30 mouse cellular contexts compared by ENCODE assay signal in genomic region chr12:44304869-44305268, GRCm38 (mm10). TPM values are rescaled to one million over a fixed set of nuclear protein-coding genes. Genes with fewer than 3 reads are reported as not detected.
A peak's percentile ranks its signal among the peaks of the same experiment; 100 is the strongest.
DNase-seq lines count a peak whose midpoint lies in the region; ATAC-seq and TF ChIP-seq lines count a peak whose summit lies in the region.
"Had no signal": no experiment of that assay in that cellular context is flagged by ENCODE, and none has a peak within 500 bp of the region (broad histone marks: within the 10 kb centered on the region; RNA-seq: fewer than 3 reads in every experiment).

No protein-coding gene starts in this region.

- H3K27ac ChIP-seq in kidney, embryonic 15.5 days, result no peak overlapping the region
- no peak overlapping the region for H3K27ac ChIP-seq in lung, embryonic 14.5 days (ENCODE audit: low read depth)
- H3K27ac ChIP-seq in midbrain, postnatal 0 days (ENCODE audit: low read depth, low read length), result no peak overlapping the region
- no peak overlapping the region for H3K27ac ChIP-seq in midbrain, embryonic 13.5 days
- H3K27ac ChIP-seq: embryonic facial prominence, embryonic 12.5 days; forebrain, embryonic 15.5 days; gastrocnemius, adult 2 months; hindbrain, embryonic 12.5 days; left cerebral cortex, adult 2 months; liver, embryonic 12.5 days; midbrain, embryonic 12.5 days; stomach, embryonic 15.5 days had no signal

- H3K36me3 ChIP-seq in kidney, embryonic 15.5 days, result peaks cover 24% of the 10 kb centered on the region
- H3K36me3 ChIP-seq in lung, embryonic 14.5 days (ENCODE audit: insufficient read depth), result peaks cover 10% of the 10 kb centered on the region
- peaks cover 13% of the 10 kb centered on the region for H3K36me3 ChIP-seq in midbrain, postnatal 0 days (ENCODE audit: insufficient read depth, low read length)
- peaks cover 40% of the 10 kb centered on the region for H3K36me3 ChIP-seq in midbrain, embryonic 13.5 days

- no peak for DNase-seq in kidney, adult 18-20 months
- peak; percentile 83 for DNase-seq in lung, embryonic 14.5 days
- DNase-seq in lung, adult 18-20 months, result no peak
- peak; percentile 6 for DNase-seq in midbrain, postnatal 0 days (ENCODE audit: low spot score)
- DNase-seq in frontal cortex, postnatal 25 days (ENCODE audit: low spot score in 2 of 2), result no peak
- DNase-seq: adrenal gland, postnatal 14 days; cerebellum, adult 11-12 months; cerebellum, adult 9-11 months; embryo, embryonic 11 days; gastrocnemius, adult 2 months; gastrocnemius, postnatal 36 days; heart, adult 18-20 months; heart, postnatal 36 days; left cerebral cortex, postnatal 4 days; liver, postnatal 0 days; right cerebral cortex, postnatal 25 days had no signal

- ATAC-seq in kidney, embryonic 15.5 days (replicated peaks; ENCODE audit: low FRiP score), result 0 out of 2 replicates have a peak, but pooled peaks have one; percentile 69
- ATAC-seq in lung, embryonic 14.5 days (ENCODE audit: insufficient read depth), result peak; percentile 78
- ATAC-seq in midbrain, postnatal 0 days (ENCODE audit: low FRiP score), result no peak
- ATAC-seq in midbrain, embryonic 13.5 days, result no peak
- ATAC-seq: forebrain, embryonic 15.5 days; intestine, postnatal 0 days; liver, embryonic 12.5 days; liver, postnatal 0 days had no signal

- no peak overlapping the region for H3K9ac ChIP-seq in kidney, embryonic 15.5 days
- no peak overlapping the region for H3K9ac ChIP-seq in lung, embryonic 14.5 days
- no peak overlapping the region for H3K9ac ChIP-seq in midbrain, postnatal 0 days (replicated peaks; ENCODE audit: low read length, poor library complexity, severe bottlenecking)
- no peak overlapping the region for H3K9ac ChIP-seq in midbrain, embryonic 13.5 days (replicated peaks)
- H3K9ac ChIP-seq: embryonic facial prominence, embryonic 12.5 days; forebrain, embryonic 15.5 days; hindbrain, embryonic 12.5 days; liver, embryonic 12.5 days; liver, postnatal 0 days; midbrain, embryonic 12.5 days; stomach, embryonic 15.5 days had no signal

- no peak for TF ChIP-seq CTCF in lung, embryonic 14.5 days (IDR thresholded peaks at IDR 0.05; ENCODE audit: low read depth)
- TF ChIP-seq CTCF in midbrain, postnatal 0 days (IDR thresholded peaks at IDR 0.05), result no peak

- 21% methylated on average over 5 of the region's 5 CpGs for WGBS in kidney, embryonic 15.5 days
- 44% methylated on average over 5 of the region's 5 CpGs for WGBS in lung, embryonic 14.5 days
- WGBS in midbrain, postnatal 0 days, result 76% methylated on average over 5 of the region's 5 CpGs
- WGBS in midbrain, embryonic 13.5 days, result 85% methylated on average over 5 of the region's 5 CpGs

- H3K4me2 ChIP-seq in kidney, embryonic 15.5 days, result no peak overlapping the region
- H3K4me2 ChIP-seq in lung, embryonic 14.5 days, result no peak overlapping the region
- H3K4me2 ChIP-seq in midbrain, postnatal 0 days (ENCODE audit: low read depth, low read length, poor library complexity, severe bottlenecking), result no peak overlapping the region
- no peak overlapping the region for H3K4me2 ChIP-seq in midbrain, embryonic 13.5 days (replicated peaks)
- H3K4me2 ChIP-seq: embryonic facial prominence, embryonic 12.5 days; forebrain, embryonic 15.5 days; heart, embryonic 11.5 days; hindbrain, embryonic 12.5 days; liver, embryonic 12.5 days; midbrain, embryonic 12.5 days; stomach, embryonic 15.5 days had no signal

- H3K9me3 ChIP-seq in kidney, embryonic 15.5 days (replicated peaks), result no peaks in the 10 kb centered on the region
- H3K9me3 ChIP-seq in lung, embryonic 14.5 days (ENCODE audit: low read depth, low read length), result no peaks in the 10 kb centered on the region
- no peaks in the 10 kb centered on the region for H3K9me3 ChIP-seq in midbrain, postnatal 0 days (ENCODE audit: low read length)
- H3K9me3 ChIP-seq in midbrain, embryonic 13.5 days, result no peaks in the 10 kb centered on the region
- H3K9me3 ChIP-seq: embryonic facial prominence, embryonic 12.5 days; forebrain, embryonic 15.5 days; hindbrain, embryonic 12.5 days; liver, embryonic 12.5 days; megakaryocyte, embryonic 14.5 days; midbrain, embryonic 12.5 days; stomach, embryonic 15.5 days had no signal

- no peaks in the 10 kb centered on the region for H3K27me3 ChIP-seq in kidney, embryonic 15.5 days
- H3K27me3 ChIP-seq in lung, embryonic 14.5 days (ENCODE audit: insufficient read depth, low read length), result no peaks in the 10 kb centered on the region
- no peaks in the 10 kb centered on the region for H3K27me3 ChIP-seq in midbrain, postnatal 0 days (ENCODE audit: insufficient read depth, low read length)
- no peaks in the 10 kb centered on the region for H3K27me3 ChIP-seq in midbrain, embryonic 13.5 days
- H3K27me3 ChIP-seq: embryonic facial prominence, embryonic 12.5 days; forebrain, embryonic 15.5 days; hindbrain, embryonic 12.5 days; liver, embryonic 12.5 days; megakaryocyte, embryonic 14.5 days; midbrain, embryonic 12.5 days; stomach, embryonic 15.5 days had no signal

- no peaks in the 10 kb centered on the region for H3K4me1 ChIP-seq in kidney, embryonic 15.5 days
- H3K4me1 ChIP-seq in lung, embryonic 14.5 days (ENCODE audit: insufficient read depth), result no peaks in the 10 kb centered on the region
- H3K4me1 ChIP-seq in midbrain, postnatal 0 days (ENCODE audit: insufficient read depth, low read length), result no peaks in the 10 kb centered on the region
- no peaks in the 10 kb centered on the region for H3K4me1 ChIP-seq in midbrain, embryonic 13.5 days (replicated peaks)
- H3K4me1 ChIP-seq: embryonic facial prominence, embryonic 12.5 days; forebrain, embryonic 15.5 days; hindbrain, embryonic 12.5 days; liver, embryonic 12.5 days; midbrain, embryonic 12.5 days; stomach, embryonic 15.5 days had no signal

- no peak overlapping the region for H3K4me3 ChIP-seq in kidney, embryonic 15.5 days (replicated peaks)
- H3K4me3 ChIP-seq in lung, embryonic 14.5 days (ENCODE audit: low read depth, low read length), result no peak overlapping the region
- no peak overlapping the region for H3K4me3 ChIP-seq in midbrain, postnatal 0 days (ENCODE audit: low read depth, low read length)
- no peak overlapping the region for H3K4me3 ChIP-seq in midbrain, embryonic 13.5 days (replicated peaks)
- H3K4me3 ChIP-seq: embryonic facial prominence, embryonic 12.5 days; forebrain, embryonic 15.5 days; gastrocnemius, adult 2 months; hindbrain, embryonic 12.5 days; left cerebral cortex, adult 2 months; liver, embryonic 12.5 days; megakaryocyte, embryonic 14.5 days; midbrain, embryonic 12.5 days; stomach, embryonic 15.5 days had no signal

RNA-seq across cellular contexts. Expression of gene Nrcam, which starts 23.8 kb away (rescaled TPM):
- 10.0 and 10.8 TPM in 2 replicates for polyA plus RNA-seq in kidney, embryonic 15.5 days (2015; fragmentation: Nextera tagmentation; extraction: Ambion mirVana)
- polyA plus RNA-seq in lung, embryonic 14.5 days (2014; fragmentation: Nextera tagmentation; extraction: Ambion mirVana), result 19.8 and 20.6 TPM in 2 replicates
- total RNA-seq in midbrain, postnatal 0 days (2014; rRNA removed), result 173 and 193 TPM in 2 replicates
- 95.3 and 109 TPM in 2 replicates for polyA plus RNA-seq in midbrain, postnatal 0 days (2015; fragmentation: Nextera tagmentation; extraction: Ambion mirVana)
- polyA plus RNA-seq in midbrain, embryonic 13.5 days (2015; fragmentation: Nextera tagmentation; extraction: Ambion mirVana), result 134 and 146 TPM in 2 replicates
- total RNA-seq: MEL; monocyte, adult 5-6 weeks had no signal
- polyA plus RNA-seq: liver, postnatal 0 days had no signal

Comparison
In these comparisons a context has a peak if more than half of its experiments do, and no peak if none do; other contexts are left out.
1. DNase-seq: peak in lung, embryonic 14.5 days (single experiment) and midbrain, postnatal 0 days (single experiment); none in kidney, adult 18-20 months (single experiment), lung, adult 18-20 months (0 of 2) and frontal cortex, postnatal 25 days (0 of 2).
2. ATAC-seq: peak in kidney, embryonic 15.5 days (single experiment) and lung, embryonic 14.5 days (single experiment); none in midbrain, postnatal 0 days (single experiment) and midbrain, embryonic 13.5 days (single experiment).